Mouse (Mus musculus) kidney, postnatal 10 days (tissue): ENCODE measurements around the gene Rhof.

Source experiments
- DNase-seq: peaks from one replicate; pipeline ENCODE4 v3.0.0; 2021; ENCODE audit warnings: mixed read lengths

Rhof gene

DNA sequence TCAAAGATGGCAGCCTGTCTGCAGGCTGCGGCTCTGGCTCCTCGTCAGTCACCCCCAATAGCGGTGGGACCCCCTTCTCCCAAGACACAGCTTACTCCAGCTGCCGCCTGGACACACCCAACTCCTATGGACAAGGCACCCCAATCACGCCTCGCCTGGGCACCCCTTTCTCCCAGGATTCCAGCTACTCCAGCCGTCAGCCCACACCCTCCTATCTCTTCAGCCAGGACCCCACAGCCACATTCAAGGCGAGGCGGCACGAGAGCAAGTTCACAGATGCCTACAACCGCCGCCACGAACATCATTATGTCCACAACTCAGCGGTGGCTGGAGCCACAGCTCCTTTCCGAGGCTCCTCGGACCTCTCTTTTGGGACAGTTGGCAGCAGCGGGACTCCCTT lies 15.1 kb upstream of the Rhof start:
- DNase-seq: no peak

DNA sequence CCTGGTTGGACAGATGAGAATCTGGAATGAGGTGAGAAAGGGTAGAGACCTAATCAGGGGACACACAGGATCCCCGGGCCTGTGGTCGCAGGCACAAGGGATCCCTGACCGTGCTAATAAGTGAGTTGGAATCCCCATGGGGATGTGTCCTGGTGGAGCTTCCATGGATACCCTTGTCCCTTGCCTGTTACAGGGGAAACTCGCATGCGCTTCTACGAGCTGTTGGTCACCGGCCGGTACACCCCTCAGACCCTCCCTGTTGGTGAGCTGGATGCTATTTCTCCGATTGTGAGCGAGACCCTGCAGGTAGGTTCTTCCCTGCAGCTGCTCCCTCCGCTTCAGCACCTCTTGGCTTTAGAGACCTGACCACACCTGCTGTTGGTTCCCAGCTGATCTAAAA lies 13.9 kb upstream of the Rhof start:
- no peak for DNase-seq

DNA sequence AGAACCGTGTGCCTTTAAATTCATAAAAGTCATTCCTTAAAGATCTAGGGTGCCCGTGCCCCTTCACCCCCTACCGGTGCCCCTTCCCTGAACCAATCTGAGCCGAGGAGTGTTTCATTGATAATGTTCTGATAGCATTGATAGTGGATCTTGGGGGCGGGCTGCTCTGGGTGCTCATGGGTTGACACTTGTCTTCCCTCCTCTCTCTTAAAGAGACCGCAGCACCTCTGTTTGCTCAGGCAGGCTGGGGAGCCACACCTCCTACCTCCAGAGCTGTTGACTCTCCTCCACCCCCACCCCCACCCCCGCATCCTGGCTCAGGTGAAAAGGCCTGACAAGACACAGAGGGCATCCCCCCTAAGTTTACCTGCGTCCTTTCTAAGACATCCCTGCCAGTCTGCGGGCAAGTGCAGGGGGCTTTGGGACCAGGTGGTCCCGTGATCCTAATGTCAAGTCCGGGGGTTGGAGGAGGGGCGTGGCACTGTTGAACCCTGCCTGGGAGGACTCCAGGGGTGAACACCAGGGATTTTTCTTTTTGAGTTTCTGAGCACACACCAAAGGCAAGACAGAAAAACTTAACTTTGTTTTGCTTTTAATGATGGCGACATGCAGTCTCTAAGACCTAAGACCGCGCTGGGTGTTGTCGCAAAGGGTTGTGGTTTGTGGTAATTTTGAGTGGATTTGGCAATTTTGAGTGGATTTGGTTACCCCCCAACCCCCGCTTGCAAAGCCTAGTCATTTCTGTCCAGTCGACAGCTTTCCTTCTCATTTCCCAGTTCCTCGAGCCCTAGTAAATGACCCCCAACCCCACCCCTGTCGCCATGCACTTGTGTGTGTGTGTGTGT lies 12.5 kb upstream of the Rhof start:
- DNase-seq: no peak

DNA sequence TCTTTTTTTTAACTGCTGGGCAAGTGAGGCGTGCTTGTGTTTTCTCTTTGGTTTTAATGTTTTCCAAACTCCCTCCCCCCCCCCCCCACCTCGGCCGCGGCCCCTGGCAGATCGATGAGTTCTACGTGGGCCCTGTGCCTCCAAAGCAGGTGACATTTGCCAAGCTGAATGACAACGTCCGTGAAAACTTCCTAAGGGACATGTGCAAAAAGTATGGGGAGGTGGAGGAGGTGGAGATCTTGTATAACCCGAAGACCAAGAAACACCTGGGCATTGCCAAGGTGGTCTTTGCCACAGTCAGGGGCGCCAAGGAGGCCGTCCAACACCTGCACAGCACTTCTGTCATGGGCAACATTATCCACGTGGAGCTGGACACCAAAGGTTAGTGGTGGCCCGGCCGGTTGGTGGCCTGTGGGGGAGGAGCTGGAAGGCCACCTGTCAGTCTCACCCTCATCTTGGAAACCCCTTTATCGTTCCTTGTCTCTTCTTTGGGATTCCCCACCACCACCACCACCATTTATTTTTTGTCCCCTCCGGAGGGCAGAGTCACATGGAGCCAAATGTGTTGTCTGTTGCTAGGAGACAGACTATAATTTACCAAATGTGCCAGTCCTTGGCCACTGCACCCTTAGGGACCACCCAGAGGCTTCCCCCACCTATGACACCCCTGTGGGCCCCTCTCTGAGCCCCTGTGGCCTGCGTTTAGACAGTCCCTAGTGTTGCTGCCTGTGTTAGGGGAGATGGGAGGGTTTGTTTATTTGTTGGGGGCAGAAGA lies 11.7 kb upstream of the Rhof start:
- DNase-seq: no peak

DNA sequence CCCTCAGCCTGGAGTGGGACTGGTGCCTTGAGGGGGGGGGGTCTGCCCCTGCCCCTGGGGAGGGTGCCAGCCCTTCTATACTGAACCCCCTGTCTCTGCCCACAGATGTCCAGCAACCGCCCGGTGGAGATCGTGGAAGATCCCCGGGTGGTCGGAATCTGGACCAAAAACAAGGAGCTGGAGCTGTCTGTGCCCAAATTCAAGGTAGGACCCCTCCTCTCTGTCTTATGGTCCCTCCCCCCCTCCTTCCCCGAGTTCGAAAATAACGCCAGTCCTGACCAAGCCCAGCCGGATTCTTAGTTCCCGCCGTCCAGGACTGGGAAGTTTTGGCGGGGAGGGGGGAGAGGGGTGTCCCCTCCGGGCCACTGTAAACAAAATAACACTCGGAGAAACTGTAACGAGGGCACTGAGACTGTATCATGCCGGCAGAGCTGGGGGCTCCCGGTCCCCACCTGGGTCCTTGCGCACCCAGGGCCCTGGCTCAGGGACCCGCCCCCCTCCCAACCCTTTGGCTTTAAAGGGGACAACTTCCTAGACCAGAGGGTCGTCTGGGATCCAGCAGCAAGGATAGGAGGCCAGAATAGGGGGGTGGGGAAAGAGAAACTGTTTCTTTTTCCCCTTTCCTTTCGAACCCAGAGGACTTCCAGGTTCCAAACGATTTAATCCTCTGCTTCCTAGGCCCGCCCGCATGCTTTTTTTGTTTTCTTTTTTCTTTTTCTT lies 10.9 kb upstream of the Rhof start:
- peak; percentile 67 for DNase-seq

DNA sequence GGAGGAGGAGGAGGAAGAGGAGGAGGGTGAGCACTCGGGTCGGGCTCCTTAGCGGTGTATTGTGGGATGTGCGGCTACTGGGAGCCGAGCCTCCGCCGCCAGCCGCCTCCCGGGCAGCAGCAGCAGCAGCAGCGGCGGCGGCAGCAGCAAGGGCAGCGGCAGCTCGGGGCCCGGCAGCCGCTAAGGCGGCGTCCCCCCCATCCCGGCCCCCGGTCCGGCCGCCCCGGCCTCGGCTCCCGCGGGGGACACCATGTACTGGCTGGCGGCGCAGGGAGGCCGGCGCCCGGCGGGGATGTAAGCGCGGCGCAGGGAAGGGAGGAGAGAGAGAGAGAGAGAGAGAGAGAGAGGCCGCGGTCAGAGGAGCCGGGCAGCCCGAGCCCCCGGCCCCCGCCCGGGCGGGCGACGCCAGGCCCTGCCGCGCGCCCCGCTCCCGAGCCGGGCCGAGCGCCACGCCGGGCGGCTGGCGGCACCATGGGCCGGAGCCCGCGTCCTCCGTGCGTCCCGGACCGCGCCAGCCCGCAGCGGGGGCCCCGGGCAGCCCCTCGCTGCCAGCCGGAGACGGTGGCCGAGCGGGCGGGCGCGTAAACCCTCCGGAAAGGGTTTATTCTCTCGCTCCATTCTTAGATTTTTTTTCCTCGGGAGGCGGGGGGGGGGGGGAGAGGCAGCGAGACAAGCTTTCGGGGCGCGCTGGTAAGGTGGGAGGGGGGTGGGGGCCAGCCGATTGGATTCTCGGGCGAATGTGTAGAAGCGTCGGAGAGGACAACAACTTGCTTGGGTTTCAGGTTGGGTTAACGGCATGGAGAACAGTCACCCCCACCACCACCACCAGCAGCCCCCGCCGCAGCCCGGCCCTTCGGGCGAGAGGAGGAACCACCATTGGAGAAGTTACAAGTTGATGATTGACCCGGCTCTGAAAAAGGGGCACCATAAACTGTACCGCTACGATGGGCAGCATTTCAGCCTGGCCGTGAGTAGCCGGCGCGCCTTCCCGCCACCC lies 10.0 kb upstream of the Rhof start, which contains the start of gene Setd1b:
Setd1b (plus strand) TSS at position 33 of the 997 bp plus-strand sequence.
- peak; percentile 75 for DNase-seq

DNA sequence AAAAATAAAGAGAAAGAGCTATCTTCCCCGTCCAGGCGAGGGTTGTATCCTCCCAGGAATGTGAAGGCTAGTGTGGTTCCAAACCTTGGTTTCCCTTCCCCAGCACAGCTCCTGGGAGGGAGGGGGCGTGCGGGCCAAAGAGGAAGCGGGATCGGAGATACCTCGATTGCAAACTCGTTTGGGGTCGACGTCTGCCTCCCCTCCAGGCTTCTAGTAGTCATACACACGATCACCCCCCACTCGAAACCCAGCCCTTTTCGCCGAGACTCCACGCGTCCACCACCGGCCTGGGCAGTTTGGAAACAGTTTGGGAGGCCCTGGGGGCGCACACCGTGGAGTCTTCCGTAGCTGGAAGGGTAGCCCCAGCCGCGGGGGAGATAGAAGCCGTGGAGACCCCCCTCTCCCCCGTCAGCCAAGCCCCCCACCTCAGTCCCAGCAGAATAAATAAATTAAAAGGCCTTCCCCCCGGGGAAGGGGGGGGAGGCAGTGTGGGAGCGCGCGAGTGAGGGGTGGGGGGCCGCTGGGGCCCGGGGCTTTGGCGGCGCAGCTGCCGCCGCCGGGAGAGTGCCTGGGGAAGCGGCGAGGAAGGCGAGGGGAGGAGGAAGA lies 9.2 kb upstream of the Rhof start:
- peak; percentile 74 for DNase-seq

DNA sequence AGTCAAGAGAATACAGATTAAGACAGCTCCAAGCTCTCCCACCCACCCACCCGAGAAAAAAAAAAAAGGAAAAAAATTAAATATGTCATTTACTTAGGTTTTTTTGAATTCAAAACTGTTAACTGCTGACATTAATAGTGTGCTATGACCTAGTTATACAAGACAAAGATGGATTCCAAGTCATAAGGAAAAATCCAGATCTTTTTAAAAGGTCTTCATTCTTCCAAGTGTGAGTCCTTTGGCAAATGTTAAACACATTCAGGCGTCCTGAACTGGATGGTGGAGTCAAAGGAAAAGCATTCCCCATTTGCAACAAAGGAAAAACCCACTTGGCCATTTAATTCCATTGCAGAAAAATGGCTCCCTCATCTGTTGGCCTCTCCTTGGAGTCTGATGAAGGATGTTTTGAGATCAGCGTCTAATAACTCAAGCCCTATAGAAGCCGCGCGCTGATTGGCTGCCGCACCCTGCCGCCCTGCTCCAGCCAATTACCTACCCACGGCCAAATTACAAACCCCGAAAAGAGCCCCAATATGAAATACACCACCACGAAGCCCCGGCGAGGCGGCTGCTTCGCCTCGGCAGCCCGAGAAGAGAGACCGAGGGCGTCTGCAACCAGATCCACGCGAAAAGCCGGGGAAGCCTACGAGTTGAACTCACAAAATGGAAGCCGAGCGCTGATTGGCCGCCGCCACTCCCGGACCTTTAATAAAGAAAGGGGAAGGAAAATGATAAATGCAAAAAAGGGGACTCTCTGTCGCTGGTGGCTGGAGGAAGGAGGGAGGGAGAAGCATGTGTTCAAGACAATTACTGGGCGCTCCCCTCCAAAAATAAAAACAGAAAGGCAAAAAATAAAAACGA lies 8.4 kb upstream of the Rhof start:
- DNase-seq: peak; percentile 95

DNA sequence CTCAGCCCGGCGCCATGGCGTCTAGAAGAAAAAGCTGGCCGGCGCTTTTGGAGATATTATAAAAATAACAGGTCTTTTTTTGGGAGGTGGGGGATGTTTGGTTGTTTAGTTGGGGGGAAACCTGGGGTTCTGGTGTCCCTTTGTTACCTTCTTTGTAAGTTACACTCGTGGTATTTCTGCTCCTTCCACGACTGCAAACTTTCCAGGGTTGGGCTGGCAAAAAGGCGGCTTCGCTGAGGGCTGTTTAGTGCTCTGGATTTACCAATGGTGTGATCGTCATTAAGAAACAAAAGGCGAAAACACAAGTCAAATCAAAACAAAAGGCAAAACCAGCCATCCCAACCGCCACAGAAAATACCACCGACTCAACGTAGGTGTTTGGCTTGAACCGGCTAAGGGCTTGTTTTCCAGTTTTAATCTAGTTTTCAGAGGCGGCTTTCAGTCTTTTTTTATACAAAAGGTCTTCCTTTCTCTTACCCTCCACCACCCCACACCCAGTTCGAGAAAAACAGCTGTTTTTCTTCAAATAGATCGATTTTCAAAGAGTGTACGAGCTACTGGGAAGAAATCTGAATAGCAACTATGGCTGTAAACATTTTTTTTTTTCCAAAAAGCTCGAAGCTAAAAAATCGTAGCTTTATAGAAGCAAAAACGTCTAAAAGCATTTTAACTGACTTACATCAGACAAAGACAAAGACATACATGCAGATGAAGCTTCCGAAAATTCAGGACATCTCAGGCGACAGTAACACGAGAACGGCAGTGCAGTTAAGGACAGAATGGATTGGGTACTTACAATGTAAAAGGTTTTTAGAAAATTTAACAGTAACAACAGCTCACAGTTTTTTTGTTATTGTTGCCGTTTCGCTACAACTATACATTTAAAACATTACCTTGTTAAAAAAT lies 7.5 kb upstream of the Rhof start:
- peak; percentile 41 for DNase-seq

DNA sequence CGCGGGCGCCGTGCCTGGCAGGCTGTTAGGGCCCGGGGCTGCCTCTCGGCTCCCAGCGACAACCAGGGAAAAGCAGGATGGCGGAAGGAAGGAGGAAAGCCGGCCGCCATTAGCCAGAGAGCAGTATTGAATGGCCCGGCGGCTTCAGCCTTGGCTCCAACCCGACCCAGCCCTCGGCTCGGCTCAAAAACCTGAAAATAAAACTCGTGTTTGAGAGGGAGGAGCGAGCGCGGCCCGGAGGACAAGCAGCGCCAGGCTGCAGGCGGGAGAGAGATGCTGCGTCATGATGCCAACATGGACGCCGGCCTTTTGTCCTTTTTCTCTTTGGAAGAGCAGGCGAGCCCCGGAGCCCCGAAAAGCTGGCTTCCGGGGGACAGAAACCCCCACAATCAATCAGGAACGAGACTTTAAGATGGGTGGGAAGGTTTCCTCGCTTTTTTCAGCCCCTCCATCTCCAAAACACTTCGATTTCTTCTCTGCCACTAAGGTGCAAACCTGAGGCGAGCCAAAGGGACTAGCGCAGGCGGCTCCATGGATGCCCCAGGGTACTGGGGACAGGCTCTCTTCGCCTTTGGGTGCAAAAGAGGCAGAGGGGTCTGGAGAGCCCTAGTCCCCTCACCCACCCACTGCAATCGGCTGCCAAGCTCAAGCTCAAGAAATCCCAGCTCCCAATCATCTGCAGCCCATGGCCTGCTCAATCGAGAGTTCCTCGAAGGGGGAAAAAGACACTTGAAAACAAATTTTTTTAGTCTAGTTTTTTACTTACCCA lies 6.6 kb upstream of the Rhof start:
- peak; percentile 89 for DNase-seq

DNA sequence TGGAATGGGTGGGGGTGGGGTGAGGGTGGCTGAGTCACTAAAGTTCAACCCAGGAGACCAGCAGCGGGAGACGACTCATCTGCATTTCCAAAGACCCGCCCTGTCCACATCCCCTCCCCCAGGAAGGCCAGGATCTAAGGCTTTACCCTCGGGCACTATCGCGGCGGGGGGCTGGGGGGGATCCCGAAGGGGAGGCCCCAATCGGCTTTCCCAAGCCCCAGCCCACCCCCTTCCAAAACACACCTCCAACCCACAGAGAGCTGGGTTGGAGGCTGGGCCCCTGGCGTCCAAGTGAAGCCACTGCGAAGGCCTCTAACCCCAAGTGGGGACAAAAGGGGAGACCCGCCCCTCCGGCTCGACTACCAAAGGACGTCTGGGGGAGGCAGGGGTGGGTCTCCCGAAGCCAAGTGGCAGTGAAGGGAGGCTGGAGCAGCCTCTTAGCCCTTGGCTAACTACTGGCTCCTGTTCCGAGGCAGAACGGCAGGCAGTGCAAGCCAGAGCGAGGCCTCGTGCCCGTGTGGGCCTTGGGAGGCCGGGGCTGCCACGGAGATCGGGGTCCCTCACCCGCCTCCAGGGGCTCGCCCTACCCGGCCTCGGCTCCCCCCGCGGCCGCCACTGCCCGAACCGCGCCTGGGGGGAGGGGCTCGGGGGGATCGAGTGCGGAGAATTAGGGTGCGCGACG lies 5.9 kb upstream of the Rhof start:
- peak; percentile 85 for DNase-seq

DNA sequence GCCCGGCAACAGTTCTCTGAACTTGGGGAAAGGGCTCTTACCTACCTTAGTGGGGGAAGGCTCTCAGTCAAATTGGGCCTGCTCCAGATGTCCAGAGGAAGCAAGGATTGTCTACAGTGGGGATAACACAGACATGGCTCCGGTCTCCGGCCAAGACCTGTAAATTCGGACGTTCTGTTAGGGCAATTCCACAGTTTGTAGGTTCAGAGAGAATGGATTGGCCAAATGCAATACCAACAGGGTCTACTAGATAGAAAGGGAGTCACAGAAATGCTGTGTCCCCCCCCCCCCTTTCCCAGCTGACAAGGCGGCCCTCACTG lies 5.4 kb upstream of the Rhof start:
- no peak for DNase-seq

DNA sequence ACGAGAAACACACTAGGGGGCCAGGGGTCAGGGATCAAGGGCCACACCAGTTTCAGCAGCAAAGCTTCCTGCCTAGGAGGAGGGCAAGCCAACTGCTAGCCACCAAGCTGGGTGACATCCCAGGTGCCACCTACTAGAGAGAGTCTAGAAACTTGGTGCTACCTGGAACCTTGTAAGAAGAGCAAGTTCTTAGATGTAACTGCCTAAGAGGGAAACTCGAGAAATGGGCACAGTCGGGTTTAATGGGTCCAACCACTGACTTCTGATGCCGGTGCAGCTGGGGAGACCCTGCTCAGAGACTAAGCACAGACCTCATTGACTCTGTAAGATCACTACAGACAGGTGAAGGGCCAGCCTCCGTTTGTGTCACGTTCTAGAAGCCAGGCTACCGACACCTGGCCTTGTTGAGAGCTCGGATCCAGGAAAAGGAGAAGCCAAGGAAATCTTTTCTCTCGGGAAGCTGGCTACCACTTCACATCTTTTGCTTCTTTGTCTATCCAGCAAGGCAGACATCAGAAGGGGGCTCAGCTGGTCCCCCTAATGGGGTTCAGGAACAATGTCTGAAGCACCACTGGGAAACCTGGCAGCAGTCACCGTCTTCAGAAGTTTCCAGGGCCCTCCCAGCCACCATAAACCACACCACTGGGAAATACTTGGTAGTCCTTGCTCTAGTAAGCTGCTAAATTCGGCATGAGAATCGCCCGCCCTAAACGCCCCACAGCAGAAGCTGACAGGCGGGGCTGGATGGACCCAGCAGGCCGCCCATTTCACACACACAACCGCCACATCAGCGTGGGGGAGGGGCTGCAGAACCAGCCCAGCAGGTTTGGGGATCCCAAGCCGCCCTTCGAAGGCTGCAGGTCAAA lies 4.8 kb upstream of the Rhof start:
- DNase-seq: peak; percentile 93

DNA sequence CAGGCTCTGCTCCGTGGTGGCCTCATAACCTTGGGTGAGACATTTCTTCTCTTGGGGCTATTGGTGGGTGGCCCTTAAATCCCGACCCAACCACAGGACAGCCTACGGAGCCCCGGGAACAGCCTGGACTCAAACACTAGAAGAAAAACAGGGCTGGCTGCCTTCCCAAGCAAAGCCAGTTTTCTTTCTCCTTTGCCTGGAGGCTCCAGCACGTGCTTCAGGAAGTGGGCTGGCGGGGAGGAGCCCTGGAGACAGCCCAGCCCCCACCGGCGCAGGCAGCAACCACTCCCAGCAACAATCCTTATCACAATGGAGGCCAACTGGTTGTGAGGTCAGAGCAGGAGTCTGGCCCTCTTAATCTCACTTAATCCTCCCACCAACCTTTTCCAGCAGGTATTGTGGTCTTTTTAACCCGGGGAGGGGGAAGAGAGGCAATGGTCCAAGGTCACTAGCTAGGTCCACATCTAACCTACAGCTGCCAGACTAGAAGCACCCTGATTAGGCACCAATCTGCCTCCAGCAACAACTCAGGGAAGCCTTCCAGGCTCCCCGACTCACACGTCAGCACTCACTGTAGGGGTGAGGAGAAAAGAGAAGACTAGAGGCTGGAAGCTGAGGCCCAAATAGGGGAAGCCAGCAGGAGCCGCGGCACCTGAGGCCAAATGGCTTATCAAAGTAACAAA lies 4.0 kb upstream of the Rhof start:
- peak; percentile 96 for DNase-seq

DNA sequence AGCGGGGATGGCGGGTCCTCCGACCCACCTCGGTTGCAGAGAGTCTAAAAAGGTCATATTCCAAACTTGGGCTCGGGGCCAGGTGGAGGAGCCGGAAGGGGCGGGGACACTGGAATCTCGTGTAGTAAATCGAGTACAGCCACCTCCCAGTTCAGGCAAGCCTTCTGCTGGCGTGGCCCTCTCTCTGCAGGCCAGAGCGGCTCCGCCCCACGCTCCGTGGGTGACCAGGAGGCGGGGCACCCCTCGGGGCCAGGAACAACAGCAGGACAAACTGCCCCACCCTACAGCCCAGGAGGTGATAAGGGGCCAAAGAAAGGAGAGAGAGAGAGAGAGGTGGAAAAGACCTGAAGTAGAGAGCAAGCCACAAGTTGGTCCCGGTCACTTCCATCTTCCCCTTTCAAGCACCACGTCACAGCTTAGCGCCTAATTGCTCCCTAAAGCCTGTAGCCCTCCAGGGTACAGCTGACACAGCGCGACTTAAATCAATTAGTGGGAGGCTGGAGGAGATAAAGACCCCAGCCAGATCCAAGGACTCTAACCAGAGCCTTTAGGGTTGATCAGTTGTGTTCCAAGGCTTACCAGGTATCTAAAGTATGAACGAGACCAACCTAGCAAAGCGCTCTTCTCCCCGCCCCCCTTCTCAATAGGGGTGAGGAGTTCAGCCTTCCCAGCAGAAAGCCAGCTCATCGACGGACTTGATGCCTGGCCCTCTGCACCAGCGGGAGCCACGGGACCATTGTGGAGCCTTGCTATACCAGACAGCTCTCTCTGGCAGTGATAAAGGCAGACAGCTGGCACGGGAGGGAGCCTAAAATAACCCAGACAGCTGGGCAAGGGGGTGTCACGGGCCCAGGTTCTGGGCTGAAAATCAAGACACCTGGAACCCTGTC lies 3.2 kb upstream of the Rhof start:
- peak; percentile 93 for DNase-seq
